In genomic region chr3:85814241-85814640, GRCm38 (mm10) we compare ENCODE assay signal across 10 mouse cellular contexts. TPM values are rescaled to one million over a fixed set of nuclear protein-coding genes. Genes with fewer than 3 reads are reported as not detected.
DNase-seq lines count a peak whose midpoint lies in the region; ATAC-seq lines count a peak whose summit lies in the region.
"Had no signal": no experiment of that assay in that cellular context is flagged by ENCODE, and none has a peak within 500 bp of the region (broad histone marks: within the 10 kb centered on the region; RNA-seq: fewer than 3 reads in every experiment).

No protein-coding gene starts in this region.

- H3K4me2 ChIP-seq in kidney, embryonic 16.5 days (replicated peaks; ENCODE audit: low read depth, low read length), result no peak overlapping the region
- no peak overlapping the region for H3K4me2 ChIP-seq in midbrain, embryonic 15.5 days

- H3K36me3 ChIP-seq in kidney, embryonic 16.5 days (ENCODE audit: insufficient read depth, low read length), result no peaks in the 10 kb centered on the region
- H3K36me3 ChIP-seq in midbrain, embryonic 15.5 days (replicated peaks), result no peaks in the 10 kb centered on the region

- H3K4me1 ChIP-seq in kidney, embryonic 16.5 days (ENCODE audit: insufficient read depth, low read length), result peaks cover 10% of the 10 kb centered on the region
- no peaks in the 10 kb centered on the region for H3K4me1 ChIP-seq in midbrain, embryonic 15.5 days

- 56% methylated on average over 7 of the region's 7 CpGs for WGBS in kidney, embryonic 16.5 days
- WGBS in midbrain, embryonic 15.5 days, result 73% methylated on average over 7 of the region's 7 CpGs

- no peaks in the 10 kb centered on the region for H3K9me3 ChIP-seq in kidney, embryonic 16.5 days (ENCODE audit: low read length)
- no peaks in the 10 kb centered on the region for H3K9me3 ChIP-seq in midbrain, embryonic 15.5 days

- no peaks in the 10 kb centered on the region for H3K27me3 ChIP-seq in kidney, embryonic 16.5 days (ENCODE audit: insufficient read depth, low read length)
- H3K27me3 ChIP-seq in midbrain, embryonic 15.5 days (replicated peaks), result no peaks in the 10 kb centered on the region

- no peak; the same call in 1 of the 2 replicates for ATAC-seq in kidney, embryonic 16.5 days (ENCODE audit: low FRiP score, low TSS enrichment)
- no peak for ATAC-seq in midbrain, embryonic 15.5 days (replicated peaks)

- DNase-seq in kidney, postnatal 25 days, result peak; percentile 34 to 45
- DNase-seq in adrenal gland, adult 8-10 months, result peak; percentile 66
- DNase-seq in heart, postnatal 4 days, result peak; percentile 43
- DNase-seq in mesoderm, embryonic 11.5 days (ENCODE audit: low read depth, low spot score), result peak; percentile 12
- no peak for DNase-seq in cerebellum, postnatal 36 days
- no peak for DNase-seq in thymus, postnatal 4 days
- DNase-seq: cerebellum, postnatal 14 days had no signal

- no peak overlapping the region for H3K9ac ChIP-seq in kidney, embryonic 16.5 days (replicated peaks; ENCODE audit: low read length)
- no peak overlapping the region for H3K9ac ChIP-seq in midbrain, embryonic 15.5 days

- H3K4me3 ChIP-seq in kidney, embryonic 16.5 days (ENCODE audit: low read length), result no peak overlapping the region
- no peak overlapping the region for H3K4me3 ChIP-seq in midbrain, embryonic 15.5 days

- H3K27ac ChIP-seq in kidney, embryonic 16.5 days (ENCODE audit: low read length), result no peak overlapping the region
- no peak overlapping the region for H3K27ac ChIP-seq in midbrain, embryonic 15.5 days

RNA-seq across cellular contexts. Expression of gene Fam160a1, which starts 2.9 kb away (rescaled TPM):
- polyA plus RNA-seq in kidney, embryonic 16.5 days (2015; fragmentation: Nextera tagmentation; extraction: Ambion mirVana), result 6.1 and 6.7 TPM in 2 replicates
- total RNA-seq in adrenal gland, adult 8-10 months (2022), result 10 to 100 TPM in 2 of 4 experiments, 1 to 10 TPM in 2; 8.3 to 14.5 (median 11.7) TPM
- 10 to 100 TPM; 27.0 to 28.1 TPM for total RNA-seq in heart, postnatal 4 days (2021)
- polyA plus RNA-seq in midbrain, embryonic 15.5 days (2015; fragmentation: Nextera tagmentation; extraction: Ambion mirVana), result 0.21 and 0.45 TPM in 2 replicates
- total RNA-seq: hematopoietic stem cell, adult 5-6 weeks had no signal

Comparison
In these comparisons a context has a peak if more than half of its experiments do, and no peak if none do; other contexts are left out.
1. DNase-seq: peak in kidney, postnatal 25 days (2 of 2), adrenal gland, adult 8-10 months (single experiment), heart, postnatal 4 days (single experiment) and mesoderm, embryonic 11.5 days (single experiment); none in cerebellum, postnatal 36 days (0 of 2) and thymus, postnatal 4 days (single experiment).